Mouse (Mus musculus) spleen, postnatal 36 days (tissue): ENCODE results near the gene Nat9.

ENCODE experiments used
- DNase-seq, 2 experiments: peaks; one replicate each; pipeline ENCODE4 v3.0.0; 2022; ENCODE audit warnings: low spot score in 2 of 2, mixed read lengths in 1 of 2

Nat9 gene

GRCm38 (mm10) chr11:115217439-115218410 is 30.1 kb upstream of the Nat9 start:
- DNase-seq: no peak

GRCm38 (mm10) chr11:115215123-115215522 is 27.5 kb upstream of the Nat9 start:
- DNase-seq: no peak

GRCm38 (mm10) chr11:115212116-115212515 is 24.5 kb upstream of the Nat9 start:
- no peak for DNase-seq

- DNase-seq: no peak
Measured at GRCm38 (mm10) chr11:115209958-115210357, 22.3 kb upstream of the Nat9 start.

GRCm38 (mm10) chr11:115208776-115209732 is 21.4 kb upstream of the Nat9 start:
- DNase-seq: peak in 1 of 2 experiments; percentile 37

- DNase-seq: no peak
Measured at GRCm38 (mm10) chr11:115208126-115208525, 20.5 kb upstream of the Nat9 start.

GRCm38 (mm10) chr11:115202756-115203155 is 15.1 kb upstream of the Nat9 start:
- no peak for DNase-seq

- peak; percentile 54 to 65 for DNase-seq
Measured at GRCm38 (mm10) chr11:115202316-115202715, 14.7 kb upstream of the Nat9 start.

GRCm38 (mm10) chr11:115200520-115200919 is 12.9 kb upstream of the Nat9 start:
- no peak for DNase-seq

GRCm38 (mm10) chr11:115198932-115199384 is 11.3 kb upstream of the Nat9 start:
- DNase-seq: no peak

- DNase-seq: no peak
Measured at GRCm38 (mm10) chr11:115197558-115197957, 9.9 kb upstream of the Nat9 start.

GRCm38 (mm10) chr11:115195933-115196332 is 8.3 kb upstream of the Nat9 start:
- DNase-seq: no peak

GRCm38 (mm10) chr11:115194693-115195092 is 7.0 kb upstream of the Nat9 start:
- no peak for DNase-seq

GRCm38 (mm10) chr11:115192180-115192579 is 4.5 kb upstream of the Nat9 start:
- DNase-seq: no peak

GRCm38 (mm10) chr11:115189304-115189703 is 1.6 kb upstream of the Nat9 start:
- no peak for DNase-seq

GRCm38 (mm10) chr11:115188539-115189231 is 1.0 kb upstream of the Nat9 start:
- no peak for DNase-seq

GRCm38 (mm10) chr11:115187224-115187639 is 427 bp downstream of the Nat9 start, which contains the start of gene Tmem104:
Gene Tmem104 (plus strand): TSS chr11:115187487.
- DNase-seq: peak; percentile 99

- no peak for DNase-seq
Measured at GRCm38 (mm10) chr11:115184973-115185372, 2.7 kb downstream of the Nat9 start.

- peak; percentile 75 to 80 for DNase-seq
Measured at GRCm38 (mm10) chr11:115181913-115182638, 5.6 kb downstream of the Nat9 start.

GRCm38 (mm10) chr11:115179881-115180280 is 7.8 kb downstream of the Nat9 start:
- DNase-seq: no peak

- DNase-seq: no peak
Measured at GRCm38 (mm10) chr11:115179191-115179590, 8.5 kb downstream of the Nat9 start.
